Mouse (Mus musculus) fat pad, adult 2 months (tissue): ENCODE data around the gene Rftn2.

Experiments
- DNase-seq: peaks from one replicate; pipeline ENCODE4 v3.0.0-alpha.2; 2011; ENCODE audit warnings: low read depth, low spot score; ENCODE audit errors: extremely low read depth

Rftn2 gene

DNA sequence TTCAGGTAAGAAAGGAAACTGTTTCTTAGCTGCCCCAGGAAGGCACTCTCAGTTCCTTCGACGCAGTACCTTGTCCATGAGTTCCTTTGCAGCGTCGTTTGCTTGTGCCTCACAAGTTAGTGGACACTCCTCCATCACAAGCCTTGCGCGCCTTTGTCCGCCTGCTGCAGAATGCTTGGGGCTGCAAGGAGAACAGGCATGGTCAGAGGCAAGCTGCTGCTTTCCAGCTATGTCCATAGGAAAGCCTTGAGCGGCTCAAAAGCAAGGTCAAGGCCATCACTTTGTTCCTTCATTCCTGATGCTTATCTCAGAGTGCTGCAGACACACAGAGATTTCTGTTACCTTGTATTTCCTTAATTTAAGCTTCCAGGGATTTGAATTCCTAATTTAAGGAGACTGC lies 15.5 kb downstream of the Rftn2 start:
- no peak for DNase-seq

- DNase-seq, result no peak
Observed at GRCm38 (mm10) chr1:55210202-55210965, 16.2 kb downstream of the Rftn2 start.

GRCm38 (mm10) chr1:55208500-55209140 lies 18.0 kb downstream of the Rftn2 start:
- DNase-seq, result no peak

DNA sequence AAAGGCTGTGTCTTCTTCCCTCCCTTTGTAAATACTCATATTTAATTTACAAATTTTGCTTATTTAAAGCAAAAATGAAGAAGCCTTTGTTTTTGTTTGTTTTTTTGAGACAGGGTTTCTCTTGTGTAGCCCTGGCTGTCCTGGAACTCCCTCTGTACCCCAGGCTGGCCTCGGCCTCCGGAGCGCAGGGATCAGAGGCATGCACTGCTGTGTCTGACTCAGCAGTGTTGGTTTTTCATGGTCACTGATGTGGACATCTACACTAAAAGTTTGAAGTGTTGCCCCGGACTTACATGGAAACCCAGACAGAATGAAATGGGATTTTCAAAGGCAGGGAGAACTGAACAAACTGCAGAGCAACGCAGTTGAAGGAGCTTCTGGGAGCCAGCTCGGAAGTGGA lies 19.0 kb downstream of the Rftn2 start:
- DNase-seq, result no peak

GRCm38 (mm10) chr1:55205808-55206327 lies 20.7 kb downstream of the Rftn2 start:
- no peak for DNase-seq

DNA sequence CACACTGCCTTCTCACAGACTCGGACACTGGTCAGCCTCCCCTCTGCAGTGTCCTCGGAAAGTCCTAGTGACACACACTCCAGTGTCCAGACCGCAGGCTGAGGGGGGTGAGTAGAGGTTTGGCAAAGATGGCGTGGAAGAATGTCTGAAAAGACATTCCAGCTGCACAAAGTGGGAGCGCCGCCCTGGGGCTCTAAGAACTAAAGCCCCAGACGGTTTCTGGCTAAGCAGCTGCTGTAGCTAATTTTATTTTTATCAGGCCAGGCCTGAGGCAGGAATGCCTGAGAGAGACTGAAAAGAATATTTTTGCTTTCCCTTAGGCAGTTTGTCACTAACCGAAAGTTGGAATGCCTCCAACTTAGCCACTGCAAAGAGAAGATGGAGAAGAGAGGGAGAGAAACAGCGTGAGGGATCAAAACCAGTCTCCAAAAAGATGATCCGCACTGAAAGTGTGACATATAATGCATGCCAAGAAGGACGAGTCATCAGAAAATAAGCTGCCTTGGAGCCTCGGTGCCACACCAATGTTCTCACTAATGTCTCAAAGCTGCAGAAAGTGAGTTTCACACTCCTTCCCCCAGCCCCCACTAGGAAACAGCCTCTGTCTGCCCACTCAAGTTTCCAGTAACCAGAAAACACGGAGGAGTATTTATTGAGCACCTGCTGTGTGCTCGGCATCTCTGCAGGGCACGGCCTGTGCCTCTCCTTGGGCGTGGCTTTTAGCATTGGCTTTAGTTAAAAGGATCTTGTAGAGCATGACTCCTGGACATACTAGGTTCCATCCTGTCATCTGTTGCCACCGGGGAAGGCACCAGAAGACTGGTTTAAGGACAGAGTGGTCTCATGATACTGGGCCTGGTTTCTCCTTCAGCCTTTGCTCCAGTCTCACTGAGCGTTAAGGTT lies 24.5 kb downstream of the Rftn2 start:
- no peak for DNase-seq

GRCm38 (mm10) chr1:55198719-55199118 lies 27.9 kb downstream of the Rftn2 start:
- DNase-seq, result no peak

DNA sequence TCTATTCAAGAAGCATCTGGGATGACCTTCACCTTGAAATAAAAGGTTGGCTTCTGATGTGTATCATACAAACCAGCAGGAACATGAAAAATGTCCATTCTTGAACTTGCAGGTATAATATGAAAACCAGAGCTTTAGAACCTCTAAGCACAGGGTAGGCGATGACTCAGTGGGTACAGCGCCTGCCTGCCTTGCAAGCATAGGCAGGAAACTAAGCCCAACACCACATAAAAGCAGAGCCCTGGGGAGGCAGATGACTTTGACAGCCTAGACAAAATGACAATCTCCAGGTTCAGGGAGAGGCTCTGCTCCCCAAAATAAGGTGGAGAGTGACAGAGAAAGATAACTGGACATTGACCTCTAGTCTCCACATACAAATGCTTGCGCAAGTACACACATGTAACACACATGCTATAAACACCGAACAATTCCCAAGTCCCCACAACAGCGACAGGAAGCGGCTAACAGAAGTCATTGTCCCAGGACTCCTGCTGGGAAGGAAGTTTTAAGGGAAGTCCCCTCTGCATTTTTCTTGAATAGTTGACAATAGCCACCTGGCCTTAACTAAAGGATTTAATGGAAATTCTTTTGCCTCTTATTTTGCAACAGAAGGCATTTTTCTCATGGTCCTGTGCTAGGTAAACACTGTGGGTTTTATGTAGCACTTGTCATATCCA lies 30.1 kb downstream of the Rftn2 start:
- no peak for DNase-seq

GRCm38 (mm10) chr1:55195021-55195420 lies 31.6 kb downstream of the Rftn2 start:
- no peak for DNase-seq

- no peak for DNase-seq
Observed at GRCm38 (mm10) chr1:55194064-55194915, 32.3 kb downstream of the Rftn2 start.

- no peak for DNase-seq
Observed at GRCm38 (mm10) chr1:55193316-55193715, 33.3 kb downstream of the Rftn2 start.

GRCm38 (mm10) chr1:55192824-55193223 lies 33.8 kb downstream of the Rftn2 start:
- DNase-seq, result no peak

DNA sequence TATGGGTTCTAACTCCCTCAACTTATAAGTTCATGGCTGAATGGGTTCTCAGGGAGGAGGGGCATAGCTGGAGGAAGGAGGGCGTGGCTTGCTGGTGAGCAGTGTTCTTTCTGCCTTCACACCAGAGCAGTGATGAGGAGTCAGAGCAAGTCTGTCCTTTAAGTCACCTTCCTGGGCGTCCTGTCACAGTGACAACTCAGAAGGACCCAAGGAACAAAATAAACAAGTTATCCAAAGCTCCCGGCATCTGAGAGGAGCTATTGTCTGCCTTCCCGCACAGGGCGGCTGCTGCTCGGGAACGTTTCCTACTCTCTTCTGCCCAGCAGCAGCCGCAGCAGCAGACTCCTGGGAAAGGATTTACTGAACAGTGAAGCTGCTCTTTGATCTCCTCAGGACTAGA lies 34.6 kb downstream of the Rftn2 start:
- DNase-seq, result no peak

DNA sequence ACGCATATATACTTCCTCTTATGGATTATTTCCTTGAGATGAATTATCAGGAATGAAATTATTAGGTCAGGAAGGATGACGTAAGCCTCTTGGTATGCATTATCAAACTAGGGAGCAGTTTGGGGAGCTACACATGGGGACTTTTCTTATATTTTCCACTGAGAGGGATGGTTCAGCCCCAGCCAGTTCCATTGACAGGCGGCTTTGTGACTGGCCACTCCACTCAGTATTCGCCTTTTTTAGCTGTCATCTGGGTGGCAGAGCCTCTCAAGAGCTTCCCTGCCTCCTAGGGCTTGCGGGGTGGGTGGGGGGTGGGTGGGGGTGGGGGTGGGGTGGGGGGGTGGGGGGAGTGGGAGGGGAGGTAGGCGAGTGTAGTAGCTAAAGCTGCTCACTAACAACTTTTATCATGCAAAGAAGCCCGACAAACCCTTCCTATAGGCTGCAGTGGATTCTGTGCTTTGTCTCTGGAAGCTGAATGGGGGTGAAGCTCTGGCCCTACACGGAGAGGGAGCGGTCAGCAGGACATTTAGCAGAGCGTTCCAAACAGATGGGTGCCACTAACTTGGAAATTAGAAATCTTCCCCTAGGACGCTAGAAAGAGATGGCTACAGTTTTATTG lies 39.9 kb downstream of the Rftn2 start:
- no peak for DNase-seq

DNA sequence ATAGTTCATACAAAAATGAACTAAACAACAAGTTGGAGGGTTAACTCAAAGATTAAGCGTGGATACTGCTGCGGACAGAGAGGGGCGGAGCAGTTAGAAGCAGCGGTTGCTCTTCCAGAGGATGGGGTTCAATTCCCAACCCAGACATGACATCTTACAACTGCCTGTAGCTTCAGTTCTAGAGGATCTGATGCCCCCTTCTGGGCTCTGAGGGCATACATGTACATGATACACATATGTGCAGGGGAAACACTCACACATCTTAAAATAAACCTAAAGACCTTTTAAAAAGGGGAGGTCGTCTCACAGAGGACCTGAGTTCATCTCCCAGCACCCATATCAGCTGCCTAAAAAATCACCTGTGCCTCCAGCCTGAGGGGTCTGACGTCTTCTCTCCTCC lies 40.9 kb downstream of the Rftn2 start:
- DNase-seq, result no peak

- no peak for DNase-seq
Observed at GRCm38 (mm10) chr1:55182392-55182791, 44.2 kb downstream of the Rftn2 start.

GRCm38 (mm10) chr1:55179917-55180566 lies 46.5 kb downstream of the Rftn2 start:
- no peak for DNase-seq

- DNase-seq, result no peak
Observed at GRCm38 (mm10) chr1:55174558-55175034, 52.0 kb downstream of the Rftn2 start.
